Mouse (Mus musculus): ENCODE measurements at regions not wholly inside any gene's neighbourhood (a gene's known extent, or its start where the extent isn't known, plus 50 kb on each side); places are given as distances from the start of the nearest gene placed in this dataset.
"Not testable (repeated sequence)": the region's sequence is repeated elsewhere in the genome, so short reads cannot be mapped to it uniquely, and the experiment has no call there.

- Histone ChIP-seq H3K27me3 (peaks cover 4% of the 10 kb centered on the region; the same call in 1 of the 2 replicates), H3K36me3 (no peaks in the 10 kb centered on the region), H3K27ac (no peak overlapping the region), H3K4me1 (replicated peaks) (no peaks in the 10 kb centered on the region), H3K9me3 (no peaks in the 10 kb centered on the region), H3K9ac (replicated peaks) (no peak overlapping the region), H3K4me2 (no peak overlapping the region), H3K4me3 (replicated peaks) (no peak overlapping the region)
- WGBS: 73% methylated on average over 7 of the region's 7 CpGs
- no peak for ATAC-seq (ENCODE audit: insufficient number of reproducible peaks, insufficient read depth, low FRiP score, low TSS enrichment, low read depth)
Measured at GRCm38 (mm10) chr11:52460190-52460780, 64.1 kb downstream of the 9530068E07Rik start.

GRCm38 (mm10) chr11:52471128-52471527, 74.9 kb downstream of the 9530068E07Rik start:
- H3K4me2 ChIP-seq; H3K4me1 ChIP-seq (replicated peaks); ATAC-seq (ENCODE audit: insufficient number of reproducible peaks, insufficient read depth, low FRiP score, low TSS enrichment, low read depth); H3K4me3 ChIP-seq (replicated peaks); H3K9ac ChIP-seq (replicated peaks); H3K9me3 ChIP-seq; H3K27me3 ChIP-seq; H3K27ac ChIP-seq; H3K36me3 ChIP-seq: not testable (repeated sequence)
- 74% methylated on average over 6 of the region's 6 CpGs for WGBS

GRCm38 (mm10) chr11:52480111-52480510, 83.9 kb downstream of the 9530068E07Rik start:
- H3K4me2 ChIP-seq; ATAC-seq (ENCODE audit: insufficient number of reproducible peaks, insufficient read depth, low FRiP score, low TSS enrichment, low read depth); H3K9ac ChIP-seq (replicated peaks); H3K36me3 ChIP-seq; H3K9me3 ChIP-seq; H3K27me3 ChIP-seq; H3K27ac ChIP-seq; H3K4me3 ChIP-seq (replicated peaks); H3K4me1 ChIP-seq (replicated peaks): not testable (repeated sequence)
- WGBS: 50% methylated on average over 10 of the region's 10 CpGs

GRCm38 (mm10) chr11:52480694-52481093, 84.5 kb downstream of the 9530068E07Rik start:
- ATAC-seq (ENCODE audit: insufficient number of reproducible peaks, insufficient read depth, low FRiP score, low TSS enrichment, low read depth); H3K4me2 ChIP-seq; H3K27me3 ChIP-seq; H3K36me3 ChIP-seq; H3K4me1 ChIP-seq (replicated peaks); H3K4me3 ChIP-seq (replicated peaks); H3K9me3 ChIP-seq; H3K27ac ChIP-seq; H3K9ac ChIP-seq (replicated peaks): not testable (repeated sequence)
- 94% methylated on average over 24 of the region's 24 CpGs for WGBS

- H3K36me3 ChIP-seq; ATAC-seq (ENCODE audit: insufficient number of reproducible peaks, insufficient read depth, low FRiP score, low TSS enrichment, low read depth); H3K9me3 ChIP-seq; H3K4me1 ChIP-seq (replicated peaks); H3K27me3 ChIP-seq; H3K4me3 ChIP-seq (replicated peaks); H3K9ac ChIP-seq (replicated peaks); H3K27ac ChIP-seq; H3K4me2 ChIP-seq: not testable (repeated sequence)
- 91% methylated on average over 6 of the region's 8 CpGs for WGBS
Measured at GRCm38 (mm10) chr11:52483534-52483933, 87.3 kb downstream of the 9530068E07Rik start.

- not testable (repeated sequence) for H3K27me3 ChIP-seq; H3K36me3 ChIP-seq; ATAC-seq (ENCODE audit: insufficient number of reproducible peaks, insufficient read depth, low FRiP score, low TSS enrichment, low read depth); H3K4me2 ChIP-seq; H3K9me3 ChIP-seq; H3K4me3 ChIP-seq (replicated peaks); H3K4me1 ChIP-seq (replicated peaks); H3K9ac ChIP-seq (replicated peaks); H3K27ac ChIP-seq
- 71% methylated on average over 4 of the region's 4 CpGs for WGBS
Measured at GRCm38 (mm10) chr11:52488538-52488937, 92.3 kb downstream of the 9530068E07Rik start.

GRCm38 (mm10) chr11:52493336-52493735, 97.1 kb downstream of the 9530068E07Rik start:
- no peak overlapping the region for H3K4me2 ChIP-seq
- WGBS: 81% methylated on average over 6 of the region's 6 CpGs
- no peak overlapping the region for H3K27ac ChIP-seq
- no peaks in the 10 kb centered on the region for H3K27me3 ChIP-seq
- ATAC-seq (ENCODE audit: insufficient number of reproducible peaks, insufficient read depth, low FRiP score, low TSS enrichment, low read depth): no peak
- no peak overlapping the region for H3K4me3 ChIP-seq (replicated peaks)
- no peaks in the 10 kb centered on the region for H3K36me3 ChIP-seq
- H3K9ac ChIP-seq (replicated peaks): no peak overlapping the region
- peaks cover 4% of the 10 kb centered on the region for H3K9me3 ChIP-seq
- H3K4me1 ChIP-seq (replicated peaks): no peaks in the 10 kb centered on the region

- WGBS: 95% methylated on average over 3 of the region's 3 CpGs
- no peaks in the 10 kb centered on the region for H3K4me1 ChIP-seq (replicated peaks)
- no peak overlapping the region for H3K9ac ChIP-seq (replicated peaks)
- H3K27ac ChIP-seq: no peak overlapping the region
- H3K9me3 ChIP-seq: peaks cover 4% of the 10 kb centered on the region
- no peak overlapping the region for H3K4me2 ChIP-seq
- no peak overlapping the region for H3K4me3 ChIP-seq (replicated peaks)
- ATAC-seq (ENCODE audit: insufficient number of reproducible peaks, insufficient read depth, low FRiP score, low TSS enrichment, low read depth): no peak
- no peaks in the 10 kb centered on the region for H3K36me3 ChIP-seq
- H3K27me3 ChIP-seq: no peaks in the 10 kb centered on the region
Measured at GRCm38 (mm10) chr11:52496908-52497307, 100.7 kb downstream of the 9530068E07Rik start.

GRCm38 (mm10) chr11:52502759-52503365, 106.6 kb downstream of the 9530068E07Rik start:
- Histone ChIP-seq H3K4me1 (replicated peaks) (peaks cover 10% of the 10 kb centered on the region; the same call in 1 of the 2 replicates), H3K27me3 (no peaks in the 10 kb centered on the region), H3K27ac (no peak overlapping the region), H3K36me3 (no peaks in the 10 kb centered on the region), H3K4me3 (replicated peaks) (no peak overlapping the region), H3K9ac (replicated peaks) (no peak overlapping the region), H3K9me3 (no peaks in the 10 kb centered on the region), H3K4me2 (no peak overlapping the region)
- ATAC-seq (ENCODE audit: insufficient number of reproducible peaks, insufficient read depth, low FRiP score, low TSS enrichment, low read depth): no peak
- 12% methylated on average over 10 of the region's 10 CpGs for WGBS

- H3K4me2 ChIP-seq: no peak overlapping the region
- no peak overlapping the region for H3K27ac ChIP-seq
- no peak for ATAC-seq (ENCODE audit: insufficient number of reproducible peaks, insufficient read depth, low FRiP score, low TSS enrichment, low read depth)
- no peaks in the 10 kb centered on the region for H3K36me3 ChIP-seq
- H3K4me1 ChIP-seq (replicated peaks): peaks cover 4% of the 10 kb centered on the region; the same call in 1 of the 2 replicates
- WGBS: 43% methylated on average over 4 of the region's 4 CpGs
- H3K9ac ChIP-seq (replicated peaks): no peak overlapping the region
- H3K4me3 ChIP-seq (replicated peaks): no peak overlapping the region
- H3K27me3 ChIP-seq: no peaks in the 10 kb centered on the region
- no peaks in the 10 kb centered on the region for H3K9me3 ChIP-seq
Measured at GRCm38 (mm10) chr11:52511831-52512297, 115.6 kb downstream of the 9530068E07Rik start.

- no peaks in the 10 kb centered on the region for H3K36me3 ChIP-seq
- H3K9me3 ChIP-seq: 0 out of 2 replicates have a peak, but pooled peaks cover 3% of the 10 kb centered on the region
- H3K4me1 ChIP-seq (replicated peaks): no peaks in the 10 kb centered on the region
- no peak overlapping the region for H3K27ac ChIP-seq
- ATAC-seq (ENCODE audit: insufficient number of reproducible peaks, insufficient read depth, low FRiP score, low TSS enrichment, low read depth): no peak
- H3K9ac ChIP-seq (replicated peaks): no peak overlapping the region
- no peak overlapping the region for H3K4me3 ChIP-seq (replicated peaks)
- no peak overlapping the region for H3K4me2 ChIP-seq
- 70% methylated on average over 5 of the region's 5 CpGs for WGBS
- no peaks in the 10 kb centered on the region for H3K27me3 ChIP-seq
Measured at GRCm38 (mm10) chr11:52517330-52517729, 121.1 kb downstream of the 9530068E07Rik start.

- Histone ChIP-seq H3K9ac (replicated peaks) (no peak overlapping the region), H3K27me3 (no peaks in the 10 kb centered on the region), H3K27ac (no peak overlapping the region), H3K4me1 (replicated peaks) (no peaks in the 10 kb centered on the region; the same call in 1 of the 2 replicates), H3K4me2 (no peak overlapping the region), H3K36me3 (no peaks in the 10 kb centered on the region), H3K4me3 (replicated peaks) (no peak overlapping the region), H3K9me3 (0 out of 2 replicates have a peak, but pooled peaks cover 3% of the 10 kb centered on the region)
- ATAC-seq (ENCODE audit: insufficient number of reproducible peaks, insufficient read depth, low FRiP score, low TSS enrichment, low read depth): no peak
- WGBS: 77% methylated on average over 3 of the region's 3 CpGs
Measured at GRCm38 (mm10) chr11:52519877-52520276, 123.6 kb downstream of the 9530068E07Rik start.
